Mouse (Mus musculus) cerebellum, adult 2 months (tissue): ENCODE results near the gene Castor2. TPM values are rescaled to one million over a fixed set of nuclear protein-coding genes. Genes with fewer than 3 reads are reported as not detected.

Experiments used
- DNase-seq, 2 experiments: peaks; one replicate each; pipeline ENCODE4 v3.0.0; 2021
- H3K27ac ChIP-seq: fragments of 200-500 bp; 2 replicates; pipeline ENCODE4 v1.5.1; 2012; ENCODE audit warnings: low read length, control low read depth, inconsistent platforms; ENCODE audit not compliant: insufficient read depth
- H3K27me3 ChIP-seq: fragments of 200-500 bp; 2 replicates; pipeline ENCODE4 v1.6.1; 2012; ENCODE audit warnings: inconsistent platforms, mild to moderate bottlenecking, low read length, moderate library complexity; ENCODE audit not compliant: control insufficient read depth, insufficient read depth
- H3K4me1 ChIP-seq: fragments of 200-500 bp; 2 replicates; pipeline ENCODE4 v1.6.1; 2011; ENCODE audit warnings: low read length; ENCODE audit not compliant: control insufficient read depth, insufficient read depth
- H3K4me3 ChIP-seq: fragments of 200-500 bp; replicated peaks from 2 replicates; pipeline ENCODE3; 2011; ENCODE audit warnings: mild to moderate bottlenecking, low read depth, low read length, control low read depth; ENCODE audit not compliant: insufficient read depth
- CTCF ChIP-seq: fragments of 200-500 bp; IDR thresholded peaks from 2 replicates; pipeline ENCODE4 v1.5.1; 2011; ENCODE audit warnings: low read depth, mild to moderate bottlenecking, control low read depth, low read length, moderate library complexity, borderline replicate concordance; ENCODE audit not compliant: insufficient read depth
- POLR2A ChIP-seq: fragments of 200-500 bp; IDR thresholded peaks from 2 replicates; pipeline ENCODE4 v1.6.1; 2011; ENCODE audit warnings: low read length, control low read depth, borderline replicate concordance; ENCODE audit not compliant: insufficient read depth
- WGBS: fragments of 180-500 bp; shearing (Covaris S2); methylation state at CpG from one replicate; pipeline ENCODE4 v1.1.7; 2018; 5-methylcytosine and 5-hydroxymethylcytosine counted together
- polyA plus RNA-seq: library from polyadenylated mRNA; depleted of rRNA; stranded (reverse); fragments of >200 nt; gene quantifications from 2 replicates; pipeline ENCODE4 v1.2.3, GENCODE M21; 2012

Gene Castor2
- polyA plus RNA-seq, 1 experiment, result 34.5 TPM

- no peak for TF ChIP-seq POLR2A
- TF ChIP-seq CTCF, result no peak
- no peak for DNase-seq
- Histone ChIP-seq H3K27me3 (no peaks in the 10 kb centered on the region), H3K27ac (no peak overlapping the region), H3K4me1 (0 out of 2 replicates have a peak, but pooled peaks cover 3% of the 10 kb centered on the region), H3K4me3 (no peak overlapping the region)
- whole genome bisulfite sequencing, result 91% methylated on average over 10 of the region's 10 CpGs
Observed at GRCm38 (mm10) chr5:134169231-134169630, 69.7 kb downstream of the Castor2 start.

- TF ChIP-seq CTCF, result no peak
- no peak for TF ChIP-seq POLR2A
- Histone ChIP-seq H3K27ac (no peak overlapping the region), H3K27me3 (no peaks in the 10 kb centered on the region), H3K4me3 (no peak overlapping the region), H3K4me1 (no peaks in the 10 kb centered on the region)
- no peak for DNase-seq
- WGBS, result 96% methylated on average over 8 of the region's 8 CpGs
Observed at GRCm38 (mm10) chr5:134170167-134170566, 70.7 kb downstream of the Castor2 start.

DNA sequence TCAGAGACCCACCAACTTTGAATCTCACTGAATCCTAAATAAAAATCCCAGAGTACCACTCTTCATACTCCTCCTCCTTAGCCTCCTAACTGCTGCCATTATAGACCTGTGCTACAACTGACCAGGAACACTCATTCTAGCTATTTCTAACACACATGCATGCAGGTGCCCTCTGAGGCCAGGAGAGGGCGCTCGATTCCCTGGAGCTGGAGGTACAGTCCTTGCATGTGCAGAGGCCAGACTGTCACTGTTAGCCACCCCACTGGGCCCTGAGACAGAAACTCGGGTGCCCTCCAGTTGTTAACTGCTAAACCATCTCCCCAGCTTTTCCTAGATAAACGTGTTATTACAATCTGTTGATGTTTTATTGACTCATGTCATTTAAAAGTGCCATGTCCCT, 73.7 kb downstream of the Castor2 start:
- no peaks in the 10 kb centered on the region for H3K27me3 ChIP-seq
- no peak for DNase-seq
- WGBS, result 24% methylated on average over 4 of the region's 4 CpGs
- no peak overlapping the region for H3K27ac ChIP-seq
- no peak overlapping the region for H3K4me3 ChIP-seq
- TF ChIP-seq CTCF (peak; percentile 44; the same call in 1 of the 2 replicates), POLR2A (no peak)
- H3K4me1 ChIP-seq, result no peaks in the 10 kb centered on the region; the same call in 1 of the 2 replicates

GRCm38 (mm10) chr5:134175696-134176095, 76.2 kb downstream of the Castor2 start:
- 9% methylated on average over 10 of the region's 10 CpGs for WGBS
- no peak for DNase-seq
- Histone ChIP-seq H3K4me1 (no peaks in the 10 kb centered on the region; the same call in 1 of the 2 replicates), H3K27ac (no peak overlapping the region), H3K4me3 (peak overlapping the region; percentile 77), H3K27me3 (no peaks in the 10 kb centered on the region)
- TF ChIP-seq POLR2A (no peak), CTCF (no peak)

- Histone ChIP-seq H3K4me1 (no peaks in the 10 kb centered on the region; the same call in 1 of the 2 replicates), H3K4me3 (peak within 1 kb of the TSS; percentile 77), H3K27me3 (no peaks in the 10 kb centered on the region), H3K27ac (no peak within 1 kb of the TSS)
- WGBS, result under 1% methylated on average over 72 of the region's 72 CpGs
- DNase-seq, result peak; percentile 86 to 88
- TF ChIP-seq CTCF (no peak), POLR2A (0 out of 2 replicates have a peak, but pooled peaks have one; percentile 30)
Observed at GRCm38 (mm10) chr5:134176169-134176881, 76.8 kb downstream of the Castor2 start, which contains the start of gene Rcc1l. TSS of gene Rcc1l (minus strand) at chr5:134176774.

DNA sequence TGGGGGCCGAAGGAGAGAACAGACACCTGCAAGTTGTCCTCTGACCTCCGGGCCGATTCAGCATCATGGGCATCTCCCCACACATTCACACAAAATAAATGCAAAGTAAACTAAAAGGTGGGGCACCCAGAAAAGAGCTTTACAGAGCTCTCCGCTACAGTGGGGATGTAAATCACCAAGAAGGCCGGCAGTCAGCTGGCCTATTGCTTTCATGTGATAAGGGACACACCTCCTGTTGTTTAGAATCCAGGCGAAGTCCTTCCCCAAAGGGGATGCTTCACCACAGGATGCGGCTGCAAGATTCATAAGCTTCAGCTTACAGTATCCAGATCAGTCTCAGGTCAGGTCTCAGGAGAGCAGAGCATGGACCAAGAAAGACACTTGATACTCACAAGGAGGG, 79.0 kb downstream of the Castor2 start:
- Histone ChIP-seq H3K4me1 (peaks cover 10% of the 10 kb centered on the region; the same call in 1 of the 2 replicates), H3K27me3 (no peaks in the 10 kb centered on the region), H3K27ac (no peak overlapping the region), H3K4me3 (no peak overlapping the region)
- WGBS, result 79% methylated on average over 7 of the region's 7 CpGs
- DNase-seq, result no peak
- TF ChIP-seq POLR2A (no peak), CTCF (no peak)

- peak; percentile 71 to 81 for DNase-seq
- H3K27me3 ChIP-seq, result no peaks in the 10 kb centered on the region
- H3K27ac ChIP-seq, result no peak overlapping the region
- peak; percentile 61; the same call in 1 of the 2 replicates for TF ChIP-seq CTCF
- no peak for TF ChIP-seq POLR2A
- peaks cover 11% of the 10 kb centered on the region; the same call in 1 of the 2 replicates for H3K4me1 ChIP-seq
- no peak overlapping the region for H3K4me3 ChIP-seq
- WGBS, result 20% methylated on average over 7 of the region's 7 CpGs
Observed at GRCm38 (mm10) chr5:134179871-134180270, 80.4 kb downstream of the Castor2 start.

DNA sequence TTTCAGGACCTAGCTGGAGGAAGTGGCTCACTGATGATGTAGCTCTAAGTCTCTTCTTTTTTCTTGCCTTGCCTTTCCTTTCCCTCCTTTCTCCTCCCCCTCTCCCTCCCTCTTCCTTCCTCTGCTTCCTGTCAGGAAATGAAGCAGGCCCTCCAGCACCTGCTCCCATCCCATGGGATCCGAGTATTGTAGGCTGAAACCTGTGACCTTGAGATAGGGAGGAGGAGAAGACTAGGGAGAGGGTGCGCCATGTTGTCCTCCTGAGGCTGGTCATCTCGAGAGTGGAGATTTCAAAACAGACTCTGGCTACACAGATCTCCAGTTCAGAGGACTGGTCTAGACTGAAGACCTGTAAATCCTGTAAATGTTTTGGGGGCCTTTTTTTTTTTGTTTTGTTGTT, 82.7 kb downstream of the Castor2 start:
- WGBS, result 46% methylated on average over 3 of the region's 3 CpGs
- H3K4me1 ChIP-seq, result peaks cover 11% of the 10 kb centered on the region; the same call in 1 of the 2 replicates

More for the DNA sequence above, 82.7 kb downstream of the Castor2 start:
- no peak overlapping the region for H3K27ac ChIP-seq
- no peak for DNase-seq
- TF ChIP-seq POLR2A (no peak), CTCF (no peak)
- H3K4me3 ChIP-seq, result no peak overlapping the region
- H3K27me3 ChIP-seq, result no peaks in the 10 kb centered on the region
